Mouse (Mus musculus) adrenal gland, adult 2 months (tissue): ENCODE measurements around the gene Pcdh17. TPM values are rescaled to one million over a fixed set of nuclear protein-coding genes. Genes with fewer than 3 reads are reported as not detected.

Source experiments
- DNase-seq: peaks from one replicate; pipeline ENCODE4 v3.0.0; 2021
- polyA plus RNA-seq: library from polyadenylated mRNA; depleted of rRNA; stranded (reverse); fragments of >200 nt; gene quantifications from 2 replicates; pipeline ENCODE4 v1.2.3, GENCODE M21; 2012
- total RNA-seq, 2 experiments: library from RNA; stranded (reverse); gene quantifications; 2 replicates each; pipeline ENCODE4 v1.2.3; 2021

Gene Pcdh17
- total and polyA plus RNA-seq, 3 experiments: 2.6 to 4.5 (median 3.0) TPM

- DNase-seq: no peak
Measured at GRCm38 (mm10) chr14:84477411-84477810, 34.0 kb downstream of the Pcdh17 start.

- DNase-seq: no peak
Measured at GRCm38 (mm10) chr14:84480546-84480945, 37.2 kb downstream of the Pcdh17 start.

- no peak for DNase-seq
Measured at GRCm38 (mm10) chr14:84484350-84484749, 41.0 kb downstream of the Pcdh17 start.

DNA sequence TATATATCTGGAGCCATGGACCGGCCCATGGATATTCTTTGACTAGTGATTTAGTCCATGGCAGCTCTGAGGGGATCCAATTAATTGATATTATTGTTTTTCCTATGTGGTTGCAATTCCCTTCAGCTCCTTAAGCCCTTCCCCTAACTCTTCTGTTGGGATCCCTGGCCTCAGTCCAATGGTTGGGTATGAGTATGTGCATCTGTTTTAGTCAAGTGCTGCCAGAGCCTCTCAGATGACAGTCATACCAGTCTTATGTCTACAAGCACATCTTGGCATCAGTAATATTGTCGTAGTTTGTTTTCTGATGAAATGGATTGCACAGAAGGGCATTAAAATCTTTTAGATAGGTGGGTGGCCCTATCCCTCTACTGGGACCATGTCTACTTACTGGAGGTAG lies 67.6 kb downstream of the Pcdh17 start:
- DNase-seq: no peak

DNA sequence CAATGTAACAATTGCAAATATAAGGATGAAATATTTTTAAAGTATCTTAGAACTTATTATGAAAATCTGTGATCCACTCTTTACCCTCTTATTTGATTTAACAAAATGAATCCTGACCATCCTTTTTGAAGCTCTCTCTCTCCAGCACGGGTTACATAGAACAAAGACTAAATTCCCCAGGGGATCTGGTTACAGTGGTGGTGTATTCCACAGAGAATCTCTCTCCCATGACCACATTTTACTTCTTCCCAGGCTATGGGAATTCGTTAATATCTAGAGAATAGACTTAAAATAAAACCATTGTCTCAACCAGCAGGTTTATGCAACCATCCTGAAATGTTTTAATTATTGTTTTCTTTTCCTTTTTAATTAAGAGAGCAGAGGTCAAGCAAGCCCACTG lies 89.0 kb downstream of the Pcdh17 start:
- DNase-seq: no peak

DNA sequence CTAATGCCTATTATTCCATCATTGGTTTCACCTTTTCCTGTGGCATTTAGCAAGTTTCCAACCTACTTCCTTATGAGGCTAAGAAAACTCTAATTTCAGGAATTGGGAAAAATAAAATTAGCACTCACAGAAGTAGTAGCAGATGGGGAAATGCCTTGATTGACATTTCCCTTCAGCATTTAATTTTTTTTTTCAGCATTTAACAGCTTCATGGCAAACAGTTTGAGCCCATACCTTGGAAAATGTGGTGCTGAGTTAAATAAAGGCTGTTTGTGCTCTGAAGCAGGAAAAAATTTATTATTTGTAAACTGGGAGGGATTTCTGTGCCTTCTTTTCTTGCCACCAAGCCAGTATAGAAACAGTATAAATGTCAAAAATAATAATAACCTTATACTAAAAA lies 91.9 kb downstream of the Pcdh17 start:
- no peak for DNase-seq

- DNase-seq: no peak
Measured at GRCm38 (mm10) chr14:84541838-84542237, 98.5 kb downstream of the Pcdh17 start.

- no peak for DNase-seq
Measured at GRCm38 (mm10) chr14:84545968-84546367, 102.6 kb downstream of the Pcdh17 start.

GRCm38 (mm10) chr14:84547513-84548194 lies 104.3 kb downstream of the Pcdh17 start:
- no peak for DNase-seq

DNA sequence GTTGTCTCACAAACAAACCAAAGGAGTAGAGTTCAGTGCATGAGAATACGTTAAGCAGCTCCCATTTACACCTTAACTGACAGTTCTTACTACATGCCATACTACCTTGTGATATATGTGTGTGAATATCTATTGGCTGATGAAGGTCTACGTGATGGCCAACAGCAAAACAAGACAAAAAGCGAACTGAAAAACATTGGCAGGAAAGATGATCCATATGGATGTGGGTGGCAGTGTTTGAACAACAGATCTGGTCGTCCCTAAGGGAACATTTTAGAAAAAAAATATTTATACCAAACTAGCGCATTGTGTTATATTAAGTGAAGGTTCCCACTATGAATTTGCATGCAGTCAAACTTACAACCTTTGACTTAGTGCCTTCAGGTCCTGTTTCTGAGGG lies 108.2 kb downstream of the Pcdh17 start:
- DNase-seq: no peak

DNA sequence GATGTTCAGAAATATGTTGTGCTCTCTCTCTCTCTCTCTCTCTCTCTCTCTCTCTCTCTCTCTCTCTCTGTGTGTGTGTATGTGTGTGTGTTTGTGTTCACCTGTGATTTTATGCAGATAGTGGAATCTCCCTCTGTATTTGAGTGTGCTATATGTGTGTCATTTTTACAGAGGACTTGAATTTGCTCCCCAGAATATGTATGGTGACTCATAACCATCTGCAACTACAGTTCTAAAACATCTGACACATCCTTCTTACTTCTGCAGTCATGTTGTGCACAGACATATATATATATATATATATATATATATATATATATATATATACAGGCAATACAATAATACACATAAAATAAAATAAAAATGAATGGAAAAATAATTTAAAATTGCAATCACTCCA lies 127.7 kb downstream of the Pcdh17 start:
- DNase-seq: no peak
